Mouse (Mus musculus) brain, embryonic 18.5 days (tissue): ENCODE data around the gene Slc41a1.

Experiments
- DNase-seq: peaks from one replicate; pipeline ENCODE4 v3.0.0-alpha.2; 2012; ENCODE audit warnings: low read depth, low spot score

The Slc41a1 gene

DNA sequence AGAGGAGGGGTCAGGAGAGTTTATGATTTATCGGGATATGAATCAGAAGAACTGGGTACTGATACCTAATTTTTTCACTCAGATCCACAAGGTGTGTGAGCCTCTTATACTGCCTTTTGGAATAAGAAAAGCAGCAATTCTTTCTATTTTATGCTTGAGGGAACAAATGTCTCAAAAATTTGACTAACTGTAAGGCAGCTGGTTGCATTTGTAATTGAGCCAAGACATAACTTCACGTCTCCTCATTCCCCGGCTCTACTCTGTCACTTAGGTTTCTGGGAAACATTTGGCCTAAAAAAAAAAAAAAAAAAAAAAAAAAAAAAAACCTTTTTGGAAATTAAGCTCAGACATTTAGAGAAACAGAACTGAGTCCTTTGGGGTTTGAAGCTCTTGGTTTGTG is 59.3 kb downstream of the Slc41a1 start:
- peak; percentile 43 for DNase-seq

DNA sequence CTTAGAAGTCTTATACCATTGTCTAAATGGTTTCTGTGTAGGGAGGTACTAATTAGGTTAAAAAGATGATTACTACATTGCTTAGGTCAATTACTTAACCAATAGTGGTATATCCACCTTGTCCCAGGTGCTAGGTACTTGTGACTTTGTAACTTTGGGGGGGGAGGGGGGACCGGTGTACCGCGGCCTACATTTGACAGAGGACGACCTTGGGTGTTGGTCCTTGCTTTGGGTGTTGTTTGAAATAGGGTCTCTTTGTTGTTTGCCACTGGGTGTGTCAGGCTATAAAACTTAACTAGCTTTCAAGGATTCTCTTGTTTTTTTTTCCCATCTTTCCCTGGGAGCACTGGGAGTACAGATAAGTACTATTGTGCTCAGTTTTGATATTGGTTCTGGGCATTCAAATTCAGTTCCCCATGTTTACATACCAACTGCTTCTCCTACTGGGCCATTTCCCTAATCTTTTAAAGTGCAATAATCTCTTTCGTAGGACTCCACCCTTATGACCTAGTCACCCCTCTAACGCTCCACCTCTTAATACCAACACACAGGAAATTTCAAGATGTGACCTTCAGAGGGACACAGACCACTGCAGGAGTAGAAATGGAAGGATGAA is 62.9 kb downstream of the Slc41a1 start:
- DNase-seq: no peak

DNA sequence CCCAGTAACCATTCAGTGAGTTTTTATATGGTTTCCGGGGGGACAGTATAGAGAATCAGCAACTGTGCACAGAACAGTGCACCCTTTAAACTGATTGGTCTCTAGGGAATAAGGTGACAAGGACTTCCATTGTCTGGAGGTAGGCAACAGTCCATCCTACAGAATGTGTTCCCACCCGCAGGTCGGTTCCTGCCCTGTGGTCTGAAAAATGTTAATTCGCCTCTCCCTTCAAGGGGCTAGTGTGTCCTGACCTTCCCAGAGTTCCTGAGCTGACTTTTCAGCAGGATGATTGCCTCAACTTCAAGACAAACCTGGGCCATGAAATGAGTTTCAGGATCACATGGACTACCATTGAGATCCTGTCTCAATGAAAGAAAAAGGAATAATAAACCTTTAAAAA is 64.1 kb downstream of the Slc41a1 start:
- no peak for DNase-seq
